Mouse (Mus musculus): ENCODE measurements around the gene Gm42674. TPM values are rescaled to one million over a fixed set of nuclear protein-coding genes. Genes with fewer than 3 reads are reported as not detected.

Gene Gm42674
- polyA plus RNA-seq, 1 experiment from 2014 or later: not detected

DNA sequence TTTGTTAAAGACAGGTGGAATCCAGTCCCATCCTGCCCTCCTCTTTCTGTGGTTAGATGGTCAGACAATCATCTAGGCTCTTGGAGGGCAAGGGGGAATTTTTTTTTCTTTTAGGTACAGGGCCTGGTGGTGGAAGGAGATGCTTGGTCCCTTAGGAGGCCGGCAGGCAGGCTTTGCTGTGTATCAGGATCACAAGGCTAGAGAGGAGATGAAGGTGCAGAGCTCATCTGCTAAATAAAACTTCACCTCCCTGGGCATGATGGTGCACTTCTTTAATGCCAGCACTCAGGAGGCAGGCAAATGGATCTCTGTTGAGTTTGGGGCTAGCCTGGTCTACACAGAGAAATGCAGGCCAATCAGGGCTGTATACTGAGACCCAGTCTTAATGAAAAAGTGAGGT is 14.2 kb downstream of the Gm42674 start:
- H3K27ac ChIP-seq (ENCODE audit: low read depth, low read length): no peak overlapping the region
- WGBS (ENCODE audit: insufficient replicate concordance): 60% methylated on average over 1 of the region's 1 CpGs
- 0 out of 2 replicates have a peak, but pooled peaks cover 5% of the 10 kb centered on the region for H3K4me1 ChIP-seq (ENCODE audit: control insufficient read depth, insufficient read depth, low read length)
- no peak overlapping the region for H3K4me3 ChIP-seq (ENCODE audit: low read depth, low read length)
- no peak for ATAC-seq (replicated peaks; ENCODE audit: insufficient number of reproducible peaks, low FRiP score, low TSS enrichment)
- H3K4me2 ChIP-seq: no peak overlapping the region
- H3K27me3 ChIP-seq (ENCODE audit: control insufficient read depth, insufficient read depth, low read length): no peaks in the 10 kb centered on the region
- no peak overlapping the region for H3K9ac ChIP-seq (ENCODE audit: low read depth, low read length)
- no peaks in the 10 kb centered on the region for H3K36me3 ChIP-seq (ENCODE audit: control insufficient read depth, insufficient read depth, low read length)
- H3K9me3 ChIP-seq (replicated peaks; ENCODE audit: control insufficient read depth, low read length): no peaks in the 10 kb centered on the region

DNA sequence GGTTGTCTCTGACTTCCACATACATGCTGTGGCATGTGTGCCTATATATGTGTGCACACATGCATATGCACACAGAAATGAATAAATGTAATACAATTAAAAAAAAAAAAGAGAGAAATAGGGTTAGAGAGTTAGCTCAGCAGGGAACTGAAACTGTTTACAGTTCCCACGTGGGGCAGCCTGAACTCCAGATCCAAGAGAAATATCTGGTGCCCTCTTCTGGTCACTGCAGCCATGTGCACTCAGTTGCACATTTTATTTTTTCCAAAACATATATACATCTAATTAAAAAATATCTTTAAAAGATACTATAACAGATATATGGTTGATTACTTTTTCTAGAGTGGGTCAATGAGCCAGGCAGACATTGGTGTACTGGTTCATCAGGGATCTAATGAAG is 15.9 kb downstream of the Gm42674 start:
- Histone ChIP-seq H3K9ac (ENCODE audit: low read depth, low read length) (no peak overlapping the region), H3K27me3 (ENCODE audit: control insufficient read depth, insufficient read depth, low read length) (no peaks in the 10 kb centered on the region), H3K4me1 (ENCODE audit: control insufficient read depth, insufficient read depth, low read length) (0 out of 2 replicates have a peak, but pooled peaks cover 5% of the 10 kb centered on the region), H3K4me2 (no peak overlapping the region), H3K36me3 (ENCODE audit: control insufficient read depth, insufficient read depth, low read length) (no peaks in the 10 kb centered on the region), H3K9me3 (replicated peaks; ENCODE audit: control insufficient read depth, low read length) (no peaks in the 10 kb centered on the region), H3K27ac (ENCODE audit: low read depth, low read length) (no peak overlapping the region), H3K4me3 (ENCODE audit: low read depth, low read length) (no peak overlapping the region)
- 11% methylated on average over 1 of the region's 1 CpGs for WGBS (ENCODE audit: insufficient replicate concordance)
- no peak for ATAC-seq (replicated peaks; ENCODE audit: insufficient number of reproducible peaks, low FRiP score, low TSS enrichment)

DNA sequence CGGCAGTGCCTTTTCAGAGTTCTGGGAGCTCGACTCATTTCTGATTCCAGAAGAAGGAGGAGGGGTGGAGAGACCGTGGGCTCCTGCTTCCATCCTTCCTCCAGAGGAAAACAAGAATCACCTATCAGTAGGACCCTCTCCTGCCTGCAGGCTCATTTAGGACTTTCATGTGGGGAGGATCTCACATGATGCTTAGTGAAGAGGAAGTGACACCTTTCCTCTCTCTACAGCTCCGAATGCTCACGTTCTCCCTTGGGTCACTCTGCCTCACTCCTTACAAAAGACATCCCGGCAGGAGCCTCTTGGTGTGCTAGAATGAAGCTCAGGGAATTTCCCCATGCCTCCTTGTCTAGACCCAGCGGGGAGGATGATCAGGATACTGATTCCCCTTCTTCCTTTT is 19.8 kb downstream of the Gm42674 start:
- H3K27me3 ChIP-seq (ENCODE audit: control insufficient read depth, insufficient read depth, low read length): no peaks in the 10 kb centered on the region
- H3K4me3 ChIP-seq (ENCODE audit: low read depth, low read length): no peak overlapping the region
- ATAC-seq (replicated peaks; ENCODE audit: insufficient number of reproducible peaks, low FRiP score, low TSS enrichment): no peak
- no peaks in the 10 kb centered on the region for H3K9me3 ChIP-seq (replicated peaks; ENCODE audit: control insufficient read depth, low read length)
- no peak overlapping the region for H3K4me2 ChIP-seq
- 43% methylated on average over 7 of the region's 7 CpGs for WGBS (ENCODE audit: insufficient replicate concordance)
- H3K4me1 ChIP-seq (ENCODE audit: control insufficient read depth, insufficient read depth, low read length): no peaks in the 10 kb centered on the region
- H3K27ac ChIP-seq (ENCODE audit: low read depth, low read length): no peak overlapping the region
- H3K9ac ChIP-seq (ENCODE audit: low read depth, low read length): no peak overlapping the region
- H3K36me3 ChIP-seq (ENCODE audit: control insufficient read depth, insufficient read depth, low read length): no peaks in the 10 kb centered on the region

DNA sequence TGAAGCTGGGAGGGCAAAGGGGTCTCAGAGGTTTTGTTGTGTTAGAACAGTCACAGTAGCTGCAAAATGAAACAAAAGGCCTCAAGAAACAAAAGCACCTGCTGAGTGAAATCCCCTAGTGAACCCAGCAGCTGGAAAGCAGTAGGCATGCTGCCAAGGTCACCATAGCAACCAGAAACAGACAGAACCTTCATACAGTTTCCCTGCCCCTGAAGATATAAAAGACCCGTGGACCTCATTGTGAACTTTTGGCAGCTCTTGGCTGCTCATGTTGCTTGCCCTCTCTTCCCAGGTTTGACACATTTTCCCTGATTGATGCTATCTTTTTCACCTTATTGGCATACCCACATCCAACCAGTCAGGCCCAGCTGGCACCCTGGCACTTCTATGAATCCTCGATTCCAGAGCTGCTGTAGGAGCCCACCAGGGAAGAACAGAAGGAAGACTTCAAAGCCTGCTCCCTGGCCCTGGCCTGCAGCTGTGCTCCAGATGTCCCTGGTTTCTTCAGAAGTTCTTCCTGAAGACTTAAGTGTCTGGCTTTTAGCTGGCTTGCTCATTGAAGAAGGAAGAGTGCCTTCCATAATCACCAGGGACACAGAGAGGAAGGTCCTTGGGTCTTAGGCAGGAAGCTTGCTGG is 21.8 kb downstream of the Gm42674 start:
- 23% methylated on average over 2 of the region's 2 CpGs for WGBS (ENCODE audit: insufficient replicate concordance)
- Histone ChIP-seq H3K9ac (ENCODE audit: low read depth, low read length) (no peak overlapping the region), H3K4me1 (ENCODE audit: control insufficient read depth, insufficient read depth, low read length) (no peaks in the 10 kb centered on the region), H3K9me3 (replicated peaks; ENCODE audit: control insufficient read depth, low read length) (no peaks in the 10 kb centered on the region), H3K36me3 (ENCODE audit: control insufficient read depth, insufficient read depth, low read length) (no peaks in the 10 kb centered on the region), H3K27ac (ENCODE audit: low read depth, low read length) (no peak overlapping the region), H3K4me2 (no peak overlapping the region), H3K27me3 (ENCODE audit: control insufficient read depth, insufficient read depth, low read length) (no peaks in the 10 kb centered on the region), H3K4me3 (ENCODE audit: low read depth, low read length) (no peak overlapping the region)
- no peak for ATAC-seq (replicated peaks; ENCODE audit: insufficient number of reproducible peaks, low FRiP score, low TSS enrichment)

DNA sequence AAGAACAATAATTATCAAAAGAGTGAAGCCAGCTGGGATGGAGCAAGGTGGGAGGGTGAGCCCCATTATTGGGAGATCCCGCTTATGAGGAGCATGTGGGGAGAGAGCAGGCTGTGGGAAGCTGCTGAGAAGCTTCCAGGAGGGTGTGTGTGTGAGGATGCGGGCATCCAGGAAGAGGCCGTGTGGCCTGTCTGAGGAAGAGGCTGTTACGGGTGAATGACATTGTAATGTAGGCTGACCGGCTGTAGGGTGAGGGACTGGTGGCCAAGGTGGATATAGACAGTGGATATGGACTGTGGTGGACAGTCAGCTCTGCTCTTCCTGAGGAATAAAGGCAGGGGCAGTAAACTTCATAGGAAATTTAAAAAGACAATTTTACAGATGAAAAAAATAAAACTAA is 23.8 kb downstream of the Gm42674 start:
- Histone ChIP-seq H3K4me3 (ENCODE audit: low read depth, low read length) (no peak overlapping the region), H3K36me3 (ENCODE audit: control insufficient read depth, insufficient read depth, low read length) (no peaks in the 10 kb centered on the region), H3K4me1 (ENCODE audit: control insufficient read depth, insufficient read depth, low read length) (no peaks in the 10 kb centered on the region), H3K9me3 (replicated peaks; ENCODE audit: control insufficient read depth, low read length) (no peaks in the 10 kb centered on the region), H3K4me2 (no peak overlapping the region), H3K27me3 (ENCODE audit: control insufficient read depth, insufficient read depth, low read length) (no peaks in the 10 kb centered on the region), H3K9ac (ENCODE audit: low read depth, low read length) (no peak overlapping the region), H3K27ac (ENCODE audit: low read depth, low read length) (no peak overlapping the region)
- ATAC-seq (replicated peaks; ENCODE audit: insufficient number of reproducible peaks, low FRiP score, low TSS enrichment): no peak
- WGBS (ENCODE audit: insufficient replicate concordance): 71% methylated on average over 5 of the region's 5 CpGs

DNA sequence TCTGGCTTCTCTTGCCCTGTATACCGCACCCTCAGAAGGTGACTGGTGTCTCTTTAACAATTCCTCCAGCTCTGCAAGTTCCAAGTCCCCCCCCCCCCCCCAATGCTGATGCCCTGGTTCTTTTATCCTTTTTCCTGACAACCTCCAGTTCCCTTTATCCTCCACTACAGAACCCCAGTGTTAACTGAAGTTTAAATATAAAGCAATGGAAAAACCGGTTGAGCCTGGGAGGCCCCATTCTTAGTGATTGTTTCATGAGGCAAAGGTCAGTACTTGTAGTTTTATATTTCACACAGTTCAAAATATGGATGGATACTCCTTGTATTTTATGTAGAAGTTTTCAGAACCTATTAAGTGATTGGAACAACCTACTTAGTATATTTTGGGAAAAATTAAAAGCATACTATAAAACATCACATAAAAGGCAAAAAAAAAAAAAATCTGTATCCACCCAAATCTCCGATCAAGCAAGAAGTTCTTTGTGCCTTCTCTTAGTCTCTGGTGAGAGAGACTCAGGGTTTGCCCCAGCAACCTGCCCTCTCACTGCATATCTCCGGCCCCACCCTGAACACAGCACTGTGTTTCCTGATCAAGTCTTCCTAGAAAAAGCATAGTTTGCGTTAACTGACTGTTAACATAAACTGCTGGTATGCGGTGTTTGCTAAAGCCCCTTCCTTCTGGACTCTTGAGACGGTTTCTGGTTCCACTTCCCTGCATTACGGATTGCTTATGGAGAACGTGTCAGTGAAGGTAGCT is 24.7 kb downstream of the Gm42674 start:
- no peak for ATAC-seq (replicated peaks; ENCODE audit: insufficient number of reproducible peaks, low FRiP score, low TSS enrichment)
- H3K4me1 ChIP-seq (ENCODE audit: control insufficient read depth, insufficient read depth, low read length): no peaks in the 10 kb centered on the region
- H3K4me2 ChIP-seq: no peak overlapping the region
- H3K9me3 ChIP-seq (replicated peaks; ENCODE audit: control insufficient read depth, low read length): no peaks in the 10 kb centered on the region
- H3K4me3 ChIP-seq (ENCODE audit: low read depth, low read length): no peak overlapping the region
- no peak overlapping the region for H3K9ac ChIP-seq (ENCODE audit: low read depth, low read length)
- no peaks in the 10 kb centered on the region for H3K27me3 ChIP-seq (ENCODE audit: control insufficient read depth, insufficient read depth, low read length)
- H3K36me3 ChIP-seq (ENCODE audit: control insufficient read depth, insufficient read depth, low read length): no peaks in the 10 kb centered on the region
- 68% methylated on average over 9 of the region's 9 CpGs for WGBS (ENCODE audit: insufficient replicate concordance)
- no peak overlapping the region for H3K27ac ChIP-seq (ENCODE audit: low read depth, low read length)

DNA sequence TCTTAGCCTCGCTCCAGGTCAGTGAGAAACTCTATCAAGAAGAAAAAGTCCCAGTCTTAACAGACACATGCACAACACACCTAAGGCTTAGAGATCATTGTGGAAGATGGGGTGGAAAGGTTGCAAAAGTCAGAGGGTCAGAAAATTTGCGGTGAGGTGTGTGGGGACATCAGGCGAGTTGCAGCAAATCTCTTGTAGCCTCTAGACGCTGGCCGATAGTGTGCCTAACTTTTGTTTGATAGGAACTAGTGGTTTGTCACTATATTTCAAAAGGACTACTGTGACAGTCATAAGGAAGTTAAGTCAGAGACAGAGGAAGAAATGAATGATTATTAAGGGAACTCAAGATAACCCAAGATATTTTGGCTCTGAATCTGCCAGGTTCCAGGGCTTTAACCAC is 25.7 kb downstream of the Gm42674 start:
- no peak overlapping the region for H3K4me2 ChIP-seq
- WGBS (ENCODE audit: insufficient replicate concordance): 89% methylated on average over 5 of the region's 5 CpGs
- H3K4me1 ChIP-seq (ENCODE audit: control insufficient read depth, insufficient read depth, low read length): no peaks in the 10 kb centered on the region
- H3K27ac ChIP-seq (ENCODE audit: low read depth, low read length): no peak overlapping the region
- no peaks in the 10 kb centered on the region for H3K9me3 ChIP-seq (replicated peaks; ENCODE audit: control insufficient read depth, low read length)
- no peak for ATAC-seq (replicated peaks; ENCODE audit: insufficient number of reproducible peaks, low FRiP score, low TSS enrichment)
- no peaks in the 10 kb centered on the region for H3K36me3 ChIP-seq (ENCODE audit: control insufficient read depth, insufficient read depth, low read length)
- no peak overlapping the region for H3K9ac ChIP-seq (ENCODE audit: low read depth, low read length)
- no peaks in the 10 kb centered on the region for H3K27me3 ChIP-seq (ENCODE audit: control insufficient read depth, insufficient read depth, low read length)
- H3K4me3 ChIP-seq (ENCODE audit: low read depth, low read length): no peak overlapping the region

DNA sequence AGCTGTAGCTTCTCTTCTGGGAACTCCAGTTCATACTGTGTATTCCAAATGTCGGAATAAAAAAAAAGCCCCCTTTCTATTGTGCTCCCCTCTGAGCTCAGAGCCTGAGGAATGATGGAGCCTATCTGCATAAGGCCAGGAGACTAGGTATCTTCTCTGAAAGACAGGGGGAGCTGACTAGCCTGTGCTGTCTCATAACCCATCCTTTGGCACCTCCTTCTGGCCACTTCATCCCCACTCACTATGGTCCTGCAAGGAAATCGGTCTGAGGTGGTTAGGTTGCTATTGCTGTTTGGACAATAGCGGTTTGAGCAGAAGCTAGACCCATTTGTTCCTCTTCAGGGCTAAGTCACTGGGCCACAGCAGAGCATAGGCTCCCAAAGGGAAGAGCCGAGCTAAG is 26.1 kb downstream of the Gm42674 start:
- ATAC-seq (replicated peaks; ENCODE audit: insufficient number of reproducible peaks, low FRiP score, low TSS enrichment): no peak
- Histone ChIP-seq H3K36me3 (ENCODE audit: control insufficient read depth, insufficient read depth, low read length) (no peaks in the 10 kb centered on the region), H3K4me2 (no peak overlapping the region), H3K9me3 (replicated peaks; ENCODE audit: control insufficient read depth, low read length) (no peaks in the 10 kb centered on the region), H3K27ac (ENCODE audit: low read depth, low read length) (no peak overlapping the region), H3K27me3 (ENCODE audit: control insufficient read depth, insufficient read depth, low read length) (no peaks in the 10 kb centered on the region), H3K4me3 (ENCODE audit: low read depth, low read length) (no peak overlapping the region), H3K4me1 (ENCODE audit: control insufficient read depth, insufficient read depth, low read length) (no peaks in the 10 kb centered on the region), H3K9ac (ENCODE audit: low read depth, low read length) (no peak overlapping the region)
- 53% methylated on average over 4 of the region's 4 CpGs for WGBS (ENCODE audit: insufficient replicate concordance)

DNA sequence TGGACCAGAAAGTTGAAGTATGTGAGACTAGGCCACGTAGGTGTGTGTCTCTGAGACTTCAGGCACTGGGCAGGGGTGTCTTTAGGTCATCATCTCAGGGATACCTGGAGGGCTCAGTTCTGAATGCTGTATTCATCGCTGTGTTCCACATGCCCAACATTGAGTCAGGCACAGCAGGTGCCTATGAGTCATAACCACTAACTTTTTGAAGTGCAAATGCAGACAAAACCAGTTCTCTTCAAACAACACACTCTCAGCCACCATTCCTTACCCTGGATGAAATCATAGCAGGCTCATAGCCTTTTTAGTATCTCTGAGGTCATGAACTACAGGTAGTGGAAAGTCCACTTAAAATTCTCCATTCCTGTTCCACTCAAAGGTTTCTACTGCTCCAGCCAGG is 27.6 kb downstream of the Gm42674 start:
- H3K27ac ChIP-seq (ENCODE audit: low read depth, low read length): no peak overlapping the region
- H3K9me3 ChIP-seq (replicated peaks; ENCODE audit: control insufficient read depth, low read length): no peaks in the 10 kb centered on the region
- H3K4me2 ChIP-seq: no peak overlapping the region
- no peak overlapping the region for H3K9ac ChIP-seq (ENCODE audit: low read depth, low read length)
- no peaks in the 10 kb centered on the region for H3K27me3 ChIP-seq (ENCODE audit: control insufficient read depth, insufficient read depth, low read length)
- no peak for ATAC-seq (replicated peaks; ENCODE audit: insufficient number of reproducible peaks, low FRiP score, low TSS enrichment)
- no peaks in the 10 kb centered on the region for H3K4me1 ChIP-seq (ENCODE audit: control insufficient read depth, insufficient read depth, low read length)
- no peak overlapping the region for H3K4me3 ChIP-seq (ENCODE audit: low read depth, low read length)
- WGBS (ENCODE audit: insufficient replicate concordance): 67% methylated on average over 2 of the region's 2 CpGs
- H3K36me3 ChIP-seq (ENCODE audit: control insufficient read depth, insufficient read depth, low read length): no peaks in the 10 kb centered on the region
